Mouse (Mus musculus) kidney, adult 2 months (tissue): ENCODE measurements around the gene Zcchc13.

Source experiments
- CTCF ChIP-seq: fragments of 200-500 bp; conservative IDR thresholded peaks from 2 replicates; pipeline ENCODE4 v1.5.1; 2011; ENCODE audit warnings: low read depth, mild to moderate bottlenecking, control low read depth, low read length, moderate library complexity, mixed read lengths; ENCODE audit not compliant: insufficient read depth, insufficient read length
- POLR2A ChIP-seq: fragments of 200-500 bp; IDR thresholded peaks from one replicate; pipeline ENCODE4 v1.6.1; 2011; ENCODE audit warnings: low read depth, low read length, control low read depth

DNA sequence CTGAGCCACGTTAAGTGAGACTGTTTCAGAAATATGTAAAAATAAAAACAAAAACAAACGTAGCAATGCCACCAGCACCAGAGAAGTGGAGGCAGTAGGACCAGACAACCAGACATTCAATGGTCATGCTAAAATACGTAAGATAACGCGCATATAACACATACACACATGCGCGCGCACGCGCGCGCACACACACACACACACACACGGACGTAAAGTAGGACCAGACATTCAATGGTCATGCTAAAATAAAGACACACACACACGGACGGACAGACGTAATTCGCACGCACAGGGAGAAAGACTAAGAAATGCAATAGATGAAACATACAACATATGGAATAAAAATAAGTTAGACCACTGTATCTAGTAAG is 14.2 kb upstream of the Zcchc13 start:
- TF ChIP-seq POLR2A: no peak
- TF ChIP-seq CTCF: no peak
